14 mouse cellular contexts compared by ENCODE assay signal in genomic region chr8:88093367-88093766, GRCm38 (mm10).
"Had no signal": no experiment of that assay in that cellular context is flagged by ENCODE, and none has a peak within 500 bp of the region (broad histone marks: within the 10 kb centered on the region; RNA-seq: fewer than 3 reads in every experiment).

No protein-coding gene starts in this region.

- DNase-seq: kidney, adult 18-20 months; kidney, postnatal 4 days; left cerebral cortex, postnatal 4 days; liver, embryonic 13.5 days; liver, postnatal 0 days; lung, postnatal 14 days; thymus, postnatal 36 days had no signal

- H3K4me2 ChIP-seq: limb, embryonic 15.5 days; liver, embryonic 13.5 days; lung, embryonic 15.5 days; midbrain, embryonic 12.5 days had no signal

- H3K9me3 ChIP-seq: limb, embryonic 15.5 days; liver, embryonic 13.5 days; lung, embryonic 15.5 days; megakaryocyte, embryonic 14.5 days; midbrain, embryonic 12.5 days had no signal

- H3K4me3 ChIP-seq: layer of hippocampus, adult 2 months; limb, embryonic 15.5 days; liver, embryonic 13.5 days; lung, embryonic 15.5 days; megakaryocyte, embryonic 14.5 days; midbrain, embryonic 12.5 days had no signal

- H3K36me3 ChIP-seq: limb, embryonic 15.5 days; liver, embryonic 13.5 days; lung, embryonic 15.5 days; midbrain, embryonic 12.5 days had no signal

- ATAC-seq: liver, postnatal 0 days; midbrain, embryonic 16.5 days had no signal

- H3K4me1 ChIP-seq: limb, embryonic 15.5 days; liver, embryonic 13.5 days; lung, embryonic 15.5 days; megakaryocyte, embryonic 14.5 days; midbrain, embryonic 12.5 days had no signal

- H3K27me3 ChIP-seq: limb, embryonic 15.5 days; liver, embryonic 13.5 days; lung, embryonic 15.5 days; midbrain, embryonic 12.5 days had no signal

- H3K27ac ChIP-seq: layer of hippocampus, adult 2 months; limb, embryonic 15.5 days; liver, embryonic 13.5 days; lung, embryonic 15.5 days; macrophage; midbrain, embryonic 12.5 days had no signal

- H3K9ac ChIP-seq: limb, embryonic 15.5 days; liver, embryonic 13.5 days; liver, postnatal 0 days; lung, embryonic 15.5 days; midbrain, embryonic 12.5 days had no signal
